Mouse (Mus musculus): ENCODE measurements around the gene Adssl1.

Adssl1 gene

DNA sequence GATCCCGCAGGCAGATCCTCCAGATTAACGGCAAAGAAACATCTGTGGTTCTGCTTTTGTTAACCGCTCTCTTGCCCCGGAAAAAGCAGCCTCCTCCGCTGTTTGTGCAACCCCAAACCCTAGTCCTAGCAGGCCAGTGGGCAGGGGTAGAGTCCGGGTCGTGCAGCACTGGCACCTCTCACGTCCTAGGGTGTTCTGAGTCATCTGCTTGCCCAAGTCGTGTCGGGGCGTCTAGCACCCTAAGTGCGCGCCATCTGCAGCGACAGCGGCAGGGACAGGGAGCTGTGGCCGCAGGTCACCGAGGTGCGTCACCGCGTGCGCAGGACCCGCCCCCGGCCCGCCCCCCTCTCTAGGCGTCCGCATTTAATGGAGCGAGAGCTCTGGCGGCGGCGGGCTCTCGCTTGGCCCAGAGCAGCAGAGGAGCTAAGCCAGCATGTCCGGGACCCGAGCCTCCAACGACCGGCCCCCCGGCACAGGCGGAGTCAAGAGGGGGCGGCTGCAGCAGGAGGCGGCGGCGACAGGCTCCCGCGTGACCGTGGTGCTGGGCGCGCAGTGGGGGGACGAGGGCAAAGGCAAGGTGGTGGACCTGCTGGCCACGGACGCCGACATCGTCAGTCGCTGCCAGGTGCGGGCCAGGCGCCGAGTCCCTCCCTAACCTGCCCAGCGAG lies at the start of gene Adssl1:
Gene Adssl1, plus strand, starts transcription at position 360 of the 668 bp plus-strand sequence.
- DNase-seq (ENCODE audit: low spot score), result peak; percentile 73

GRCm38 (mm10) chr12:112570160-112570559 lies 49.7 kb upstream of the Adssl1 start:
- DNase-seq (ENCODE audit: low spot score), result no peak

DNA sequence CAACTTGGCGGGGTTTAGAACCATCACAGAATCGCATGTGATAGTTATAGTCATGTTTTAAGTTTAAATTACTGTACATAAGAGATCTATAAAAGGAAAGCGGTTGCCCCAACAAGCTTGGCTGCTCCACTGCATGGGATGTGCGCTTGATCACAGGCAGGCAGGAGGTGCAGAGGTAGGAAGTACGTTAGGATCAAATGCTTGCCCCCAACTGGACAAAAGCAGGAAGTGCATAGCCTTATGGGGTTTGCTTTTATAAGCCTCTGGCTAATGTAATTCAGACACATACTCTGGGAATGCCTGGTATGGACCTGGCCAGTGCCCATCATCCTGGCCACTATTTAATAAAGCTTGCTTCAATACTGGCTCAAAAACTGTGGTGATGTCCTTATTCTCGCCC lies 48.8 kb upstream of the Adssl1 start:
- DNase-seq (ENCODE audit: low spot score), result no peak

DNA sequence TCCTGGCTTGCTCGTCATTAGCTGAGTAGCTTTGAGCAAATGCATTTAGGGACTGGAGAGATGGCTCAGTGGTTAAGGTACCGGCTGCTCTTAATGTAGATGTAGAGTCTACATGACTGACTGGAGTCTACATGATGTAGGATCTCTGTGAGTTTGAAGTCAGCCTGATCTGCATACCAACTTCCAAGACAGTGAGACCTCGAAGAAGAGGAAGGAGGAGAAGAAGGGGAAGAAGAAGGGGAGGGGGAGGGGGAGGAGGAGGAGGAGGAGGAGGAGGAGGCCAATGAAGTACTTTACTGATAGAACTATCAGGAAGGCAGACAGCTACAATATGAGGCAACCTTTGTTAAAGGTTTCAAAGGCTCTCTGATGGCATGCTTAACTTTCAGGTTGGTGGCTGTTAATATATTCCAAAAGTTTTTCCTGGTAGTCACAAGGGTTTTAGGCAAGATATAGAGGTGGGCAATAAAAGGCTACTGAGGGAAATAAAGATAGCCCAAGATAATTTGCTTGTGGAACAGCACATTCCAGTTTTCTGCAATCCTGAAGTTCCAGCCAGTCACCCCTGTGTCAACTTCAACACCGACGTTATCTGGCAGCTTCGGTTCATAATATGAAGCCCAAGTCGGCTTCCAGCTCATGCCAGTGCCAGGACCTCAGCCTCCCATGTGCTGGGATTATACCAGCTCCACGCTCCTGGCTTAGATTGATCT lies 44.4 kb upstream of the Adssl1 start:
- DNase-seq (ENCODE audit: low spot score), result no peak

DNA sequence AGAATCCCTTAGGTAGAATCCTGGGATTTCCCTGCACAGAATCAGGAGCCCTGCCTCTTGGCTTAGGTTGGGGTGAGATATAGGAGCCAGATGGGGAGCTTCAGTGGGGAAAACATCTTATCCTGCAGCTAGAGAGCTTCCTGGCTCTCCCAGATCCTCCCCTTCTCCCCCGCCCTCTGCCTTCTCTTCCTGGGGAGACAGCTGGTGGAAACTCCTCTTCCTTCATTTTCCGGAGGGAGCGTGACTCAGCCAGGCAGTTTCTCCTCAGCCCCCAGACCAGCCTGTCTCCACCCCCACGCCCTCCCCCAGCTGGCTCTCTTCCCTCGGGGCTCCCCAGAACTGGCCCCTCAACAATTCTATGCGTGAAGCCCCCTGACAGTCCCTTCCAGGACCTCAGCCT lies 43.5 kb upstream of the Adssl1 start:
- no peak for DNase-seq (ENCODE audit: low spot score)

DNA sequence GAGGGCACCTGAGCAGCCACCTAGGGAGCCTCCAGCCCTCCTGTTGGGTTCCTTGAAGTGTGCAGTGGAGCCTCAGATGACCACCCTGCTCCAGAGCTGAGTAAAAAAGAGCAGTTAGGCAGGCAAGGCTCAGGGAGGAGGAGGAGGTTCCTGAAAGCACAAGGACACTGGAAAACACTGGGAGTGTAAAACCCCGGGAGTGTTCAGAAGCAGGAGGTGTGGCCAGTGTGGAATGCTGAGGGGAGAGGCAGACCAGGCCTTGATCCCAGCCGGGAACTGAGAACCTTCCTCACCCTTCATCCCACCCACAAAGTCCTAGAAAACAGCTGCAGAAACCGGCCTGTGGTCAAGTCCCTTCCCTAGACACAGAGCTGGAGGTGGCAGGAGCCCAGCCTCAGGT lies 43.1 kb upstream of the Adssl1 start:
- DNase-seq (ENCODE audit: low spot score), result peak; percentile 26

- no peak for DNase-seq (ENCODE audit: low spot score)
These were observed 41.4 kb upstream of the Adssl1 start for GRCm38 (mm10) chr12:112578296-112579090.

GRCm38 (mm10) chr12:112579430-112579829 lies 40.4 kb upstream of the Adssl1 start:
- no peak for DNase-seq (ENCODE audit: low spot score)

- no peak for DNase-seq (ENCODE audit: low spot score)
These were observed 39.9 kb upstream of the Adssl1 start for GRCm38 (mm10) chr12:112579926-112580325.

DNA sequence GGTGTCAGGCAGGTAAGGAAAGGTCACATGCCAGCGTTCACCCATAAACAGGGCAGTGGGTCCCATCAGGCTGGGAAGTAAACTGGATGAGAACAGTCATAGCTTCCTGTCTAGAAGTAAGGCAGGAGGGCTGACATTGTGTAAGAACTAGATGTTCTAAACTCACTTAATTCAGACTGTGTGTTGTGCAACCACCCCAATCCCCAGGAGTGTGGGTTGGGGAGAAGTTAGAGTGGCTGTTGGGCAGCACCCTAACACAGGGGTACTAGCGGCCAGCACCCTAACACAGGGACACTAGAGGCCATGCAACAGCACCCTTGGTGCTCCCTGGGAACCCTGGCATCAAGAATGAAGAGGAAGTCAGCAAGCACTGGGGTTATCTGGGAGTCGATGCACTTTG lies 38.7 kb upstream of the Adssl1 start:
- DNase-seq (ENCODE audit: low spot score), result no peak

DNA sequence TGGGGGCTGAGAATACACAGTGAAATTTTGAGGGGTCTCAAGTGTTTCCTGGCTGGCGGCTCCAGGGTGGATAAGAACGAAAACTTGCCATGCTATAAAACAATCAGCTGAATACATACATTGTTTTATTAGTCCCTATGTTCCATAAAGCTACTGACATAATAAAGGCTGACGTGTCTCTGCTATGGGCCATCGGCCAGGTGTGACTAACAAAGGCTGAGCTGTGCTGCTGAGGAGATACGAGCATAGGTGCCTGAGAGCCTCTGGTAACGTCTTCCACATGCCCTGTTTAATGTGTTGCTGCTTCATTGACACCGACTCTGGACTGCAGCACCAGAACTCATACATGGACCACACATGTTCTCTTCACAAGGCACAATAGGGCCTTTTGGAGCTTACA lies 34.9 kb upstream of the Adssl1 start:
- DNase-seq (ENCODE audit: low spot score), result no peak

GRCm38 (mm10) chr12:112585924-112586538 lies 33.8 kb upstream of the Adssl1 start:
- DNase-seq (ENCODE audit: low spot score), result no peak

GRCm38 (mm10) chr12:112587125-112588124 lies 32.4 kb upstream of the Adssl1 start:
- peak; percentile 23 for DNase-seq (ENCODE audit: low spot score)

DNA sequence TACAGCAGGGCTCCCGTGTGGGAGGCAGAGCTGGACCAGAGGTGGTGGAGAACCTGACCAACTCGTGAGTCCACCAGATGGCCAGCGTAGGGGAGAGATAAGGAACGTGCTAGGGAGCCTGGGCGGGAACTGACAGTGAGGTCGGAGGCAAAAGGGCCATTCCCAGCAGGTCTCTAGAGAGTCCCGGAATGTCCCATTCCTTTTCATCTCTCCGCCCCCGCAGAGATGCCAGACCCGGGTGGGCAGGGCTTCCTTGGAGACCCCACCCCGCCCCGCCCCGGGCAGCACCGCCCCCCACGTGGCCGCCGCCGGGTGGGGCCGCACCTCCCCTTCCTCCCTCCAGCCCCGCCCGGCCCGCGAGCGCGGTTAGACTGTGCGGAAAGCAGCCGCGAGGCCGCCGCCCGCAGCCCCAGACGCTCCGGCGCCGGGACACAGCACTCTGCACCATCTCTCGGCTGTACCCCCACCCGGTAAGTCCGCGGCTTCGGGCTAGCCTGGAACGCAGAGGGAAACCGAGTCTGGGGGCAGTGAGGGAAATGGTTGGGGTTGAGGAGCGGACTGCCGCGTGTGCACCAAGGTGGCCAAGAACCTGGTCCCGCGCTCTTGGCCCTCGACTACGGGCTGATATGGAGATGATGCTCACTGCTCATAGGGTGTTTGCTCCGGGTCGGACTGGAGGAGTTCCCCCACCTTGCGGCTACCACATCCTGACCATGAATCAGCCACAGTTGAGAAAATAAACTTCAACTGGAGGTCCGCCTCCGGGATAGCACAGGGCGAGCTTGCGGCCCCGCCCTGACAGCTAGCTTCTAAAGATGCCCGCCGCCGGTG lies 31.2 kb upstream of the Adssl1 start, which contains the start of gene Inf2:
Gene Inf2, plus strand, starts transcription at position 359 of the 831 bp plus-strand sequence.
- DNase-seq (ENCODE audit: low spot score), result peak; percentile 82

GRCm38 (mm10) chr12:112589491-112590191 lies 30.2 kb upstream of the Adssl1 start:
- DNase-seq (ENCODE audit: low spot score), result no peak

DNA sequence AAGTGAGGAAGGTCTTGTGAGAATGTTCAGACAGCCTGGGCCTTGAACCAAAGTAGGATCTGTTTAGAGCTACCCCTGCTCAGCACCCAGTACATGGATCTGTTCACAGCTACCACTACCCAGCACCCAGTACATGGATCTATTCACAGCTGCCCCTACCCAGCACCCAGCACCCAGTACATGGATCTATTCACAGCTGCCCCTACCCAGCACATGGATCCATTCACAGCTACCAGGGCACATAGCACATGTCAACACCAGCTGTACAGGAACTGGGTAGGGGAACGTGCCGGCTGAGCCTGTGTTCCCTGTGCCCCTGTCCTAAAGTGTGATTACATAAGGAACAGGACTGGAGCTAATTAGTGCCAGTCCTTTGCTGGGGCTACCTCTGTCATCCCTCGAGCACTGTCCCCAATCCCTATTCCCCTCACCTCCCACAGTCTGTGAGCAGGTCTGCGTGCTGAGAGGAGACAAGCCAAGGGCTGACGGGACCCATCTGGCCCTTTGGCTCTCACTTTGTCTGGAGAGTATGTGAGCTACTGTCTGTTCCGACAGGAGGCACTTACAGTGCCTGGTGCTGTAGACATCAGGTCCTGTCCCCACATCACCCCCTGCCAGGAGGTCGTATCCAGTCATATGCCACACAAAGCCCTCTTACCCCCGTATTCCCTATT lies 29.1 kb upstream of the Adssl1 start:
- DNase-seq (ENCODE audit: low spot score), result no peak

GRCm38 (mm10) chr12:112591240-112591639 lies 28.6 kb upstream of the Adssl1 start:
- DNase-seq (ENCODE audit: low spot score), result no peak

- DNase-seq (ENCODE audit: low spot score), result no peak
These were observed 28.1 kb upstream of the Adssl1 start for GRCm38 (mm10) chr12:112591730-112592129.
